Mouse (Mus musculus): ENCODE data around the gene Trim38. TPM values are rescaled to one million over a fixed set of nuclear protein-coding genes. Genes with fewer than 3 reads are reported as not detected.

Gene Trim38
- polyA plus RNA-seq, 1 experiment from 2014 or later: not detected

DNA sequence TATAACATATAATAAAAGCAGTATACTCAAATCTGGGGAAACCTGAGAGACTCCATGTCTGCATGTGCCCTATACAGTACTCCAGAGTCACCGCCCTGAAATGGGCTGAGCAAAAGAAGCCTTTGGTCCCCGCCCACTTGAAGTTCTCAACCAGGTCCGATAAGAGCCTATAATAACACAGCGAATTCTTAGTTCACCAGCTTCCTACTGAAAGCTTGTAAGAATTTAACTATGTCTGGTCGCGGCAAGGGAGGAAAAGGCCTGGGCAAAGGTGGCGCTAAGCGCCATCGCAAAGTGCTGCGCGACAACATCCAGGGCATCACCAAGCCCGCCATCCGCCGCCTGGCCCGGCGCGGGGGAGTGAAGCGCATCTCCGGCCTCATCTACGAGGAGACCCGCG, 12.9 kb upstream of the Trim38 start, which contains the start of gene Hist1h4b:
TSS of gene Hist1h4b (plus strand) at position 224 of the 400 bp plus-strand sequence.
- Histone ChIP-seq H3K36me3 (ENCODE audit: insufficient read depth, low read length) (no peaks in the 10 kb centered on the region), H3K9ac (replicated peaks; ENCODE audit: low read depth) (peak within 1 kb of the TSS; percentile 12; the same call in 1 of the 2 replicates), H3K27ac (ENCODE audit: low read length) (peak within 1 kb of the TSS; percentile 85), H3K9me3 (ENCODE audit: low read length) (no peaks in the 10 kb centered on the region), H3K4me3 (ENCODE audit: low read depth, low read length) (peak within 1 kb of the TSS; percentile 31), H3K4me2 (replicated peaks; ENCODE audit: low read depth, low read length) (peak within 1 kb of the TSS; percentile 56), H3K27me3 (replicated peaks; ENCODE audit: insufficient read depth, low read length) (no peaks in the 10 kb centered on the region), H3K4me1 (ENCODE audit: insufficient read depth, low read depth, low read length) (peaks cover 4% of the 10 kb centered on the region; the same call in 1 of the 2 replicates)
- WGBS: under 1% methylated on average over 13 of the region's 22 CpGs
- ATAC-seq (peak; percentile 71), DNase-seq (ENCODE audit: low spot score) (peak; percentile 97)
- peak; percentile 80 for TF ChIP-seq EP300 (IDR thresholded peaks at IDR 0.05)
- no peak for TF ChIP-seq CTCF (IDR thresholded peaks at IDR 0.05)

DNA sequence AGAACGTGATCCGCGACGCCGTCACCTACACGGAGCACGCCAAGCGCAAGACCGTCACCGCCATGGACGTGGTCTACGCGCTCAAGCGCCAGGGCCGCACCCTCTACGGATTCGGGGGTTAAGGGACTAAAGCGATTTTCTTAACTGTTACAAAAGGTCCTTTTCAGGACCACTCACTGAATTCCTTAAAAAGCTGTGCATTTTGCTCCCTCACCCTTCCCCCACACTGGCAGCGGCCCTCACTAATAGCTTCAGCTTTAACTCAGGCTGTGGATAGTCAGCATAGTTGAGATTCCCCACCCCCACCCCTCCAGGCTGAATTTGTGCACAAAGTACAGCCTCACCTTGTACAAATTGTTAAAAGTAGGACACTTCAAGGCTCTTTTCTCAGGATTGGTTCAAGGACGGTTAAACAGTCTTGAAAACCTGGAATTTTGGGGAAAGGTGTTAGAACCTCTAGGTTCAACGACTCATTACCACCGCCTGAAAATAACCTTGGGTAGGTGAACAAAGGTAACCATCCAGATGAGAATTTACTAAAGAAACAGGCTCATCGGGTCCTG, 12.4 kb upstream of the Trim38 start:
- Histone ChIP-seq H3K4me2 (replicated peaks; ENCODE audit: low read depth, low read length) (peak overlapping the region; percentile 56), H3K27ac (ENCODE audit: low read length) (peak overlapping the region; percentile 85), H3K27me3 (replicated peaks; ENCODE audit: insufficient read depth, low read length) (no peaks in the 10 kb centered on the region), H3K4me1 (ENCODE audit: insufficient read depth, low read depth, low read length) (peaks cover 4% of the 10 kb centered on the region; the same call in 1 of the 2 replicates), H3K9ac (replicated peaks; ENCODE audit: low read depth) (peak overlapping the region; percentile 12; the same call in 1 of the 2 replicates), H3K9me3 (ENCODE audit: low read length) (no peaks in the 10 kb centered on the region), H3K36me3 (ENCODE audit: insufficient read depth, low read length) (no peaks in the 10 kb centered on the region), H3K4me3 (ENCODE audit: low read depth, low read length) (peak overlapping the region; percentile 31)
- no peak for TF ChIP-seq CTCF (IDR thresholded peaks at IDR 0.05)
- peak; percentile 62 for TF ChIP-seq EP300 (IDR thresholded peaks at IDR 0.05)
- peak; percentile 76 for DNase-seq (ENCODE audit: low spot score)
- under 1% methylated on average over 15 of the region's 23 CpGs for WGBS
- peak; percentile 29 for ATAC-seq

DNA sequence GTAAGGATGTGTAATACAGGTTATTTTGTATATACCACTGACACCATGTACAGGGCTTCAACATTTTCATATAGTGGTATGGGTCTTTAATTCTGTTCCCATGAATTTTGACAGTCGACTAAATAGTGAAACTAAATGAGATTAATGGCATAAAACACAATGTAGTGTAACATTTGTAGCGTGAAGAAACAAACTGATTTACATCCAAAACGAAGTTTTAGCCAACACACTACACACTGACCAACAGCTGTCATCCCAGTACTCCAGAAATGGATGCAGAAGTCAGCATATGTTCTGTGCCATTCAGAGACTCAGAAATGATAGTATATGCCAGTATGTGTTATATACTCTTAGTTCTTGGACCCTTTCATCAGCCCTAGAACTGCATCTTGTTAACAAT, 11.8 kb upstream of the Trim38 start:
- peak; percentile 4 for DNase-seq (ENCODE audit: low spot score)
- no peak overlapping the region for H3K4me3 ChIP-seq (ENCODE audit: low read depth, low read length)
- H3K4me2 ChIP-seq (replicated peaks; ENCODE audit: low read depth, low read length): no peak overlapping the region
- 46% methylated on average over 3 of the region's 3 CpGs for WGBS
- no peak overlapping the region for H3K9ac ChIP-seq (replicated peaks; ENCODE audit: low read depth)
- peaks cover 4% of the 10 kb centered on the region; the same call in 1 of the 2 replicates for H3K4me1 ChIP-seq (ENCODE audit: insufficient read depth, low read depth, low read length)
- H3K36me3 ChIP-seq (ENCODE audit: insufficient read depth, low read length): no peaks in the 10 kb centered on the region
- H3K9me3 ChIP-seq (ENCODE audit: low read length): no peaks in the 10 kb centered on the region
- ATAC-seq: no peak
- H3K27ac ChIP-seq (ENCODE audit: low read length): peak overlapping the region; percentile 85; the same call in 1 of the 2 replicates
- no peaks in the 10 kb centered on the region for H3K27me3 ChIP-seq (replicated peaks; ENCODE audit: insufficient read depth, low read length)
- TF ChIP-seq CTCF (IDR thresholded peaks at IDR 0.05) (no peak), EP300 (IDR thresholded peaks at IDR 0.05) (no peak)

DNA sequence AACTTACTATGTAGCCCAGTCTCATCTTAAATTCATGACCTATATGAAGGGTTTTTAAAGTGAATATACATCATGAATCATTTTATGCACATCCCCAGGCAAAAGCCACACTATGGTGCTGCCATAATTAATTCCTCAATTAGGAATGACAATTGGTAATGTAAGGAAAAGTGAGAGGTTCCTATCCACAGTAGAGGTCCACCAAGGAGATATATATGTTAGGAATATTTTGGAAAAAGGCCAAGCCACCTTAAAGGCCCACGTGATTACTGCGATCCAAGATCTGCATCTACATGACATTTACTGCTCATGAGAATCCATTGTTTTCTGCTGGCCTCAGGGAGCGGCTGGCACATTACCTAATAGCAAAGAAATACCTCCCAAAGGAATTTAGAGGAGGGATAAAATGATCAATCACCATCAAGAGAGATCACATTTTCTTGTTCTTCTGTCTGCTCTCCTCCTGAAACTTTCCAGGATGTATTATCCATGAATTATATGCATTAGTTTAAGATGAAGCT, 10.4 kb upstream of the Trim38 start:
- 85% methylated on average over 3 of the region's 3 CpGs for WGBS
- DNase-seq (ENCODE audit: low spot score): no peak
- H3K4me2 ChIP-seq (replicated peaks; ENCODE audit: low read depth, low read length): no peak overlapping the region

DNA sequence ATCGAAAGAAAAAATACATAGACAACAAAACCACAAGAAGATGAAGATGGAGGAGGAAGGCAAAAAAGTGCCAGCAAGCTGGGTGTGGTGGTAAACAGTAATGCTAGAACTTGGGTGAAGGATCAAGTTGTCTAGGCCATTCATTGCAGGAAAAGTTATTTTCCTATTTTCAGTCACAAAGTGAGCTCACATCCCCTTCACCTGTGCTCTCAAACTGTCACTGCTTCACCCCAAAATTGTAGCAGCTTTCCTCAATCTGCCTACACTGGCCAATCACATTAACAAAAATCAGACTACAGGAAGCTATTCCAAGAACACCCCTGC, 9.8 kb upstream of the Trim38 start:
- no peak for ATAC-seq
- Histone ChIP-seq H3K4me1 (ENCODE audit: insufficient read depth, low read depth, low read length) (peaks cover 12% of the 10 kb centered on the region), H3K4me2 (replicated peaks; ENCODE audit: low read depth, low read length) (no peak overlapping the region; the same call in 1 of the 2 replicates), H3K4me3 (ENCODE audit: low read depth, low read length) (no peak overlapping the region), H3K27ac (ENCODE audit: low read length) (no peak overlapping the region), H3K27me3 (replicated peaks; ENCODE audit: insufficient read depth, low read length) (no peaks in the 10 kb centered on the region), H3K36me3 (ENCODE audit: insufficient read depth, low read length) (no peaks in the 10 kb centered on the region), H3K9ac (replicated peaks; ENCODE audit: low read depth) (no peak overlapping the region), H3K9me3 (ENCODE audit: low read length) (no peaks in the 10 kb centered on the region)
- 50% methylated on average over 1 of the region's 1 CpGs for WGBS
- no peak for DNase-seq (ENCODE audit: low spot score)
- TF ChIP-seq CTCF (IDR thresholded peaks at IDR 0.05) (no peak), EP300 (IDR thresholded peaks at IDR 0.05) (no peak)

More for the DNA sequence above, 10.4 kb upstream of the Trim38 start:
- Histone ChIP-seq H3K27ac (ENCODE audit: low read length) (no peak overlapping the region), H3K4me3 (ENCODE audit: low read depth, low read length) (no peak overlapping the region), H3K9me3 (ENCODE audit: low read length) (no peaks in the 10 kb centered on the region), H3K27me3 (replicated peaks; ENCODE audit: insufficient read depth, low read length) (no peaks in the 10 kb centered on the region), H3K4me1 (ENCODE audit: insufficient read depth, low read depth, low read length) (peaks cover 10% of the 10 kb centered on the region), H3K9ac (replicated peaks; ENCODE audit: low read depth) (no peak overlapping the region), H3K36me3 (ENCODE audit: insufficient read depth, low read length) (no peaks in the 10 kb centered on the region)
- no peak for ATAC-seq
- no peak for TF ChIP-seq CTCF (IDR thresholded peaks at IDR 0.05)
- TF ChIP-seq EP300 (IDR thresholded peaks at IDR 0.05): no peak

DNA sequence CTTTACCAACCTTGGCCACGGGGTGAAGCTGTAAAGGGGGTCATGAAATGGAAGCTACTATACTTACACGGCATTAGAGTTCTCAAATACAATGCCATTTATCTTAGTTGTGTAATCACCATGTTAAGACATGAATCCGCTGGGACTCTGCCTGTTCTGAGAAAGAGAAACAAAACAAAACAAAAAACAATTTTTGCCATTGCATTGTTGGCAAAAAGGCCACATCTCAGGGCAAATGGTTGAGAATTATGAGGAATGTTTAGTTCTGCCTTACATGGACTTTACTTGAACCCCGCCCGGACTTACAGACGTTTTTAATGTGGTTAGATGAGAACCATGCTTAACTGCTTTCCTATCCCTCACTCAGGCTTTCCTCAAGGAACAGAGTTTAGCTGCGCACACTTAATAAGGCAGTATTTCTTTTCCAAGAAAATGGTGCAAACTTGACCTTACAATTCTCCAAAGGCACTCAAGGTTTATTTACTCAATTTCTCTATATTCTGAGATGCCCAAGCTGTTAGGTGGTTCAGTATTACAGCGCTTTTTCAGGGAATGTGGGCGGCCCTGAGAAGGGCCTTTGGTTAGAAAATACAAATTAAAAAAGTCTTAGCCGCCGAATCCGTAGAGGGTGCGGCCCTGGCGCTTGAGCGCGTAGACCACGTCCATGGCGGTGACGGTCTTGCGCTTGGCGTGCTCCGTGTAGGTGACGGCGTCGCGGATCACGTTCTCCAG, 9.3 kb upstream of the Trim38 start:
- ATAC-seq (peak; percentile 1; the same call in 1 of the 2 replicates), DNase-seq (ENCODE audit: low spot score) (peak; percentile 81)
- 2% methylated on average over 20 of the region's 27 CpGs for WGBS

More for the DNA sequence above, 9.3 kb upstream of the Trim38 start:
- peak overlapping the region; percentile 75 for H3K4me2 ChIP-seq (replicated peaks; ENCODE audit: low read depth, low read length)
- TF ChIP-seq CTCF (IDR thresholded peaks at IDR 0.05) (peak; percentile 44), EP300 (IDR thresholded peaks at IDR 0.05) (no peak)
- peak overlapping the region; percentile 49 for H3K4me3 ChIP-seq (ENCODE audit: low read depth, low read length)
- H3K9ac ChIP-seq (replicated peaks; ENCODE audit: low read depth): peak overlapping the region; percentile 34; the same call in 1 of the 2 replicates
- no peaks in the 10 kb centered on the region for H3K9me3 ChIP-seq (ENCODE audit: low read length)
- peaks cover 12% of the 10 kb centered on the region for H3K4me1 ChIP-seq (ENCODE audit: insufficient read depth, low read depth, low read length)
- H3K36me3 ChIP-seq (ENCODE audit: insufficient read depth, low read length): no peaks in the 10 kb centered on the region
- H3K27ac ChIP-seq (ENCODE audit: low read length): peak overlapping the region; percentile 81
- no peaks in the 10 kb centered on the region for H3K27me3 ChIP-seq (replicated peaks; ENCODE audit: insufficient read depth, low read length)

Measured in lung, postnatal 0 days (tissue).